Mouse (Mus musculus) central nervous system, embryonic 11.5 days (tissue): ENCODE data around the gene Sdk1. TPM values are rescaled to one million over a fixed set of nuclear protein-coding genes. Genes with fewer than 3 reads are reported as not detected.

Experiments
- polyA plus RNA-seq: library from polyadenylated mRNA; depleted of rRNA; stranded (reverse); fragments of >200 nt; gene quantifications from 2 replicates; pipeline ENCODE4 v1.2.3, GENCODE M21; 2012; rRNA removed

Gene Sdk1
- 2.7 and 4.1 TPM in 2 replicates for polyA plus RNA-seq

GRCm38 (mm10) chr5:141240841-141241543, at the start of gene Sdk1:
TSS of gene Sdk1 (plus strand) at chr5:141241490.

Other genes with a start within 250 kb of the Sdk1 start
- gene Card11, start 240.9 kb upstream of the Sdk1 start, polyA plus RNA-seq: 0.08 and 0.19 TPM in 2 replicates